Mouse (Mus musculus): Measurements from ENCODE around the gene Eif2b2.
A peak's percentile ranks its signal among the peaks of the same experiment; 100 is the strongest.

The Eif2b2 gene

GRCm38 (mm10) chr12:85194623-85195018, 24.7 kb upstream of the Eif2b2 start:
- DNase-seq (ENCODE audit: low read depth), result no peak

GRCm38 (mm10) chr12:85195086-85195485, 24.2 kb upstream of the Eif2b2 start:
- DNase-seq (ENCODE audit: low read depth), result no peak

- DNase-seq (ENCODE audit: low read depth), result no peak
Measured at GRCm38 (mm10) chr12:85196191-85196590, 23.1 kb upstream of the Eif2b2 start.

- no peak for DNase-seq (ENCODE audit: low read depth)
Measured at GRCm38 (mm10) chr12:85197371-85197770, 21.9 kb upstream of the Eif2b2 start.

GRCm38 (mm10) chr12:85197936-85198335, 21.3 kb upstream of the Eif2b2 start:
- DNase-seq (ENCODE audit: low read depth), result no peak

GRCm38 (mm10) chr12:85199954-85200353, 19.3 kb upstream of the Eif2b2 start:
- DNase-seq (ENCODE audit: low read depth), result no peak

GRCm38 (mm10) chr12:85200929-85201829, 18.1 kb upstream of the Eif2b2 start:
- DNase-seq (ENCODE audit: low read depth), result no peak

- no peak for DNase-seq (ENCODE audit: low read depth)
Measured at GRCm38 (mm10) chr12:85201830-85202147, 17.5 kb upstream of the Eif2b2 start.

GRCm38 (mm10) chr12:85202191-85202590, 17.1 kb upstream of the Eif2b2 start:
- no peak for DNase-seq (ENCODE audit: low read depth)

GRCm38 (mm10) chr12:85203699-85204098, 15.6 kb upstream of the Eif2b2 start:
- no peak for DNase-seq (ENCODE audit: low read depth)

GRCm38 (mm10) chr12:85204105-85204504, 15.2 kb upstream of the Eif2b2 start:
- no peak for DNase-seq (ENCODE audit: low read depth)

GRCm38 (mm10) chr12:85205425-85205824, 13.9 kb upstream of the Eif2b2 start:
- DNase-seq (ENCODE audit: low read depth), result no peak

GRCm38 (mm10) chr12:85208687-85209199, 10.5 kb upstream of the Eif2b2 start:
- peak; percentile 46 for DNase-seq (ENCODE audit: low read depth)

GRCm38 (mm10) chr12:85215031-85215430, 4.2 kb upstream of the Eif2b2 start:
- DNase-seq (ENCODE audit: low read depth), result no peak

- DNase-seq (ENCODE audit: low read depth), result no peak
Measured at GRCm38 (mm10) chr12:85217733-85218310, 1.5 kb upstream of the Eif2b2 start.

- DNase-seq (ENCODE audit: low read depth), result peak; percentile 78
Measured at GRCm38 (mm10) chr12:85219905-85220290, 617 bp downstream of the Eif2b2 start.

GRCm38 (mm10) chr12:85227227-85227626, 7.9 kb downstream of the Eif2b2 start:
- no peak for DNase-seq (ENCODE audit: low read depth)

GRCm38 (mm10) chr12:85227876-85228599, 8.8 kb downstream of the Eif2b2 start:
- no peak for DNase-seq (ENCODE audit: low read depth)

GRCm38 (mm10) chr12:85233376-85234358, 14.4 kb downstream of the Eif2b2 start:
- DNase-seq (ENCODE audit: low read depth), result no peak

- DNase-seq (ENCODE audit: low read depth), result no peak
Measured at GRCm38 (mm10) chr12:85237553-85237952, 18.3 kb downstream of the Eif2b2 start.

- DNase-seq (ENCODE audit: low read depth), result no peak
Measured at GRCm38 (mm10) chr12:85252083-85252482, 32.8 kb downstream of the Eif2b2 start.
